Mouse (Mus musculus): ENCODE data around the gene Olfr317.

GRCm38 (mm10) chr11:58738792-58739262 lies at the start of gene Olfr317:
- no peak for TF ChIP-seq CTCF (IDR thresholded peaks at IDR 0.05; ENCODE audit: low read depth)
- no peak for TF ChIP-seq EP300 (IDR thresholded peaks at IDR 0.05; ENCODE audit: low read depth)

Measured in liver, embryonic 14.5 days (tissue).